Mouse (Mus musculus) limb, embryonic 14.5 days (tissue): ENCODE results near the gene Eno2. TPM values are rescaled to one million over a fixed set of nuclear protein-coding genes. Genes with fewer than 3 reads are reported as not detected.
A peak's percentile ranks its signal among the peaks of the same experiment; 100 is the strongest.

Source experiments
- ATAC-seq: fragments of 200-750 bp; cut with Nextera tagmentation; 2 replicates; pipeline ENCODE4 v1.8.0; 2017; ENCODE audit warnings: low read depth, moderate number of reproducible peaks, moderate TSS enrichment; ENCODE audit not compliant: low FRiP score
- DNase-seq: peaks from one replicate; pipeline ENCODE4 v3.0.0-alpha.2; 2015; ENCODE audit warnings: low spot score
- H3K27ac ChIP-seq: fragments of 300-500 bp; sonication (generic); replicated peaks from 2 replicates; pipeline ENCODE4 v1.5.1; 2014; ENCODE audit warnings: low read depth, mild to moderate bottlenecking, low read length, moderate library complexity, mixed read lengths
- H3K27me3 ChIP-seq: fragments of 300-500 bp; sonication (generic); 2 replicates; pipeline ENCODE4 v1.6.1; 2014; ENCODE audit warnings: low read length, mixed read lengths; ENCODE audit not compliant: control insufficient read depth, insufficient read depth
- H3K36me3 ChIP-seq: fragments of 300-500 bp; sonication (generic); 2 replicates; pipeline ENCODE4 v1.6.1; 2014; ENCODE audit warnings: mild to moderate bottlenecking, low read length, moderate library complexity, mixed read lengths; ENCODE audit not compliant: control insufficient read depth, insufficient read depth
- H3K4me1 ChIP-seq: fragments of 300-500 bp; sonication (generic); 2 replicates; pipeline ENCODE4 v1.6.1; 2014; ENCODE audit warnings: antibody characterized with exemption, low read length, mixed read lengths; ENCODE audit not compliant: control insufficient read depth, insufficient read depth
- H3K4me2 ChIP-seq: fragments of 300-500 bp; sonication (generic); replicated peaks from 2 replicates; pipeline ENCODE4 v1.6.1; 2014; ENCODE audit warnings: low read depth, mild to moderate bottlenecking, low read length, moderate library complexity; ENCODE audit not compliant: severe bottlenecking
- H3K4me3 ChIP-seq: fragments of 300-500 bp; sonication (generic); replicated peaks from 2 replicates; pipeline ENCODE4 v1.5.1; 2014; ENCODE audit warnings: low read length
- H3K9ac ChIP-seq: fragments of 300-500 bp; sonication (generic); 2 replicates; pipeline ENCODE4 v1.6.1; 2014; ENCODE audit warnings: mild to moderate bottlenecking, low read depth, low read length, moderate library complexity; ENCODE audit not compliant: severe bottlenecking
- H3K9me3 ChIP-seq: fragments of 300-500 bp; sonication (generic); 2 replicates; pipeline ENCODE4 v1.6.1; 2016; ENCODE audit warnings: low read length; ENCODE audit not compliant: control insufficient read depth
- POLR2A ChIP-seq: fragments of 200-500 bp; IDR thresholded peaks from 2 replicates; pipeline ENCODE4 v1.8.0; 2012; ENCODE audit warnings: inconsistent platforms, mild to moderate bottlenecking, moderate library complexity, borderline replicate concordance; ENCODE audit not compliant: insufficient read depth, insufficient read length; ENCODE audit errors: extremely low read depth
- WGBS: fragments of 180-500 bp; shearing (Covaris S2); extraction: QIAGEN DNeasy Blood & Tissue Kit; methylation state at CpG from one replicate; pipeline ENCODE4 v1.1.7; 2014; 5-methylcytosine and 5-hydroxymethylcytosine counted together
- polyA plus RNA-seq, 2 experiments: library from polyadenylated mRNA; depleted of rRNA in 1 of 2; stranded (reverse) in 1 of 2; unstranded in 1 of 2; fragments of >200 nt; fragmentation: Nextera tagmentation in 1 of 2; extraction: Ambion mirVana in 1 of 2; gene quantifications; 2 replicates each; pipeline versions ENCODE4 v1.2.1 to v1.2.3; 2012 to 2014

Gene Eno2
- polyA plus RNA-seq, 2 experiments = 6.0 to 21.7 TPM

- peak; percentile 11; the same call in 1 of the 2 replicates for TF ChIP-seq POLR2A
- 1% methylated on average over 5 of the region's 5 CpGs for WGBS
- DNase-seq (peak; percentile 85), ATAC-seq (peak; percentile 21; the same call in 1 of the 2 replicates)
- peak overlapping the region; percentile 98 for H3K27ac ChIP-seq
- no peaks in the 10 kb centered on the region for H3K9me3 ChIP-seq
- peaks cover 28% of the 10 kb centered on the region for H3K4me1 ChIP-seq
- H3K4me3 ChIP-seq = no peak overlapping the region
- H3K4me2 ChIP-seq = peak overlapping the region; percentile 72
- no peaks in the 10 kb centered on the region for H3K27me3 ChIP-seq
- peaks cover 2% of the 10 kb centered on the region; the same call in 1 of the 2 replicates for H3K36me3 ChIP-seq
- 0 out of 2 replicates have a peak overlapping the region, but pooled peaks have one; percentile 93 for H3K9ac ChIP-seq
Observed at GRCm38 (mm10) chr6:124759259-124759658, 10.2 kb downstream of the Eno2 start.

- Histone ChIP-seq H3K36me3 (peaks cover 6% of the 10 kb centered on the region; the same call in 1 of the 2 replicates), H3K4me2 (peak overlapping the region; percentile 72), H3K27ac (peak overlapping the region; percentile 98), H3K27me3 (no peaks in the 10 kb centered on the region), H3K9me3 (no peaks in the 10 kb centered on the region), H3K4me1 (peaks cover 32% of the 10 kb centered on the region), H3K9ac (0 out of 2 replicates have a peak overlapping the region, but pooled peaks have one; percentile 93), H3K4me3 (no peak overlapping the region)
- WGBS = 58% methylated on average over 2 of the region's 2 CpGs
- DNase-seq = no peak
- TF ChIP-seq POLR2A = 0 out of 2 replicates have a peak, but pooled peaks have one; percentile 7
- ATAC-seq = no peak
Observed at GRCm38 (mm10) chr6:124758849-124759232, 10.6 kb downstream of the Eno2 start.

- WGBS = 30% methylated on average over 5 of the region's 5 CpGs
- Histone ChIP-seq H3K27ac (peak overlapping the region; percentile 98), H3K9me3 (no peaks in the 10 kb centered on the region), H3K36me3 (peaks cover 11% of the 10 kb centered on the region; the same call in 1 of the 2 replicates), H3K9ac (peak overlapping the region; percentile 93), H3K4me2 (peak overlapping the region; percentile 72), H3K4me3 (peak overlapping the region; percentile 77), H3K27me3 (no peaks in the 10 kb centered on the region), H3K4me1 (peaks cover 36% of the 10 kb centered on the region)
- ATAC-seq = no peak
- peak; percentile 60 for DNase-seq
- no peak for TF ChIP-seq POLR2A
Observed at GRCm38 (mm10) chr6:124757909-124758848, 11.3 kb downstream of the Eno2 start.

GRCm38 (mm10) chr6:124757351-124757880 lies 12.1 kb downstream of the Eno2 start:
- Histone ChIP-seq H3K4me3 (peak overlapping the region; percentile 77), H3K27me3 (no peaks in the 10 kb centered on the region), H3K9ac (peak overlapping the region; percentile 93), H3K27ac (peak overlapping the region; percentile 98), H3K4me2 (peak overlapping the region; percentile 72), H3K36me3 (peaks cover 11% of the 10 kb centered on the region; the same call in 1 of the 2 replicates), H3K9me3 (no peaks in the 10 kb centered on the region), H3K4me1 (peaks cover 36% of the 10 kb centered on the region)
- 6% methylated on average over 5 of the region's 5 CpGs for whole genome bisulfite sequencing
- no peak for ATAC-seq
- no peak for TF ChIP-seq POLR2A
- no peak for DNase-seq

GRCm38 (mm10) chr6:124756652-124757350 lies 12.7 kb downstream of the Eno2 start:
- Histone ChIP-seq H3K9me3 (no peaks in the 10 kb centered on the region), H3K36me3 (peaks cover 11% of the 10 kb centered on the region; the same call in 1 of the 2 replicates), H3K4me2 (peak overlapping the region; percentile 72), H3K9ac (peak overlapping the region; percentile 93), H3K4me3 (peak overlapping the region; percentile 77), H3K27ac (peak overlapping the region; percentile 98), H3K4me1 (peaks cover 36% of the 10 kb centered on the region), H3K27me3 (no peaks in the 10 kb centered on the region)
- DNase-seq (peak; percentile 85), ATAC-seq (peak; percentile 83)
- TF ChIP-seq POLR2A = 0 out of 2 replicates have a peak, but pooled peaks have one; percentile 14
- under 1% methylated on average over 43 of the region's 54 CpGs for WGBS
